Mouse (Mus musculus) lung, adult 2 months (tissue): ENCODE measurements around the gene Heatr1.

Experiments used
- CTCF ChIP-seq: fragments of 200-500 bp; IDR thresholded peaks from 2 replicates; pipeline ENCODE4 v1.5.1; 2011; ENCODE audit warnings: mild to moderate bottlenecking, low read length, control low read depth; ENCODE audit not compliant: insufficient read depth
- POLR2A ChIP-seq: fragments of 200-500 bp; IDR thresholded peaks from 2 replicates; pipeline ENCODE4 v1.6.1; 2011; ENCODE audit warnings: low read depth, mild to moderate bottlenecking, control low read depth, low read length, borderline replicate concordance; ENCODE audit errors: extremely low read depth

GRCm38 (mm10) chr13:12462623-12463022, 67.8 kb downstream of the Heatr1 start:
- no peak for TF ChIP-seq CTCF
- TF ChIP-seq POLR2A: no peak
